Mouse (Mus musculus): ENCODE measurements at regions not wholly inside any gene's neighbourhood (a gene's known extent, or its start where the extent isn't known, plus 50 kb on each side); places are given as distances from the start of the nearest gene placed in this dataset.

GRCm38 (mm10) chr15:93711150-93711784 is 115.6 kb upstream of the Prickle1 start:
- peaks cover 6% of the 10 kb centered on the region for H3K4me1 ChIP-seq (ENCODE audit: control insufficient read depth, insufficient read depth, insufficient read length, low read length)
- no peak overlapping the region for H3K27ac ChIP-seq (replicated peaks; ENCODE audit: low read depth, low read length)
- no peak overlapping the region for H3K4me3 ChIP-seq (ENCODE audit: insufficient read depth, low read depth, low read length)

GRCm38 (mm10) chr15:93710493-93711149 is 114.9 kb upstream of the Prickle1 start:
- no peak overlapping the region for H3K4me3 ChIP-seq (ENCODE audit: insufficient read depth, low read depth, low read length)
- H3K4me1 ChIP-seq (ENCODE audit: control insufficient read depth, insufficient read depth, insufficient read length, low read length): peaks cover 6% of the 10 kb centered on the region
- no peak overlapping the region for H3K27ac ChIP-seq (replicated peaks; ENCODE audit: low read depth, low read length)

- Histone ChIP-seq H3K27ac (replicated peaks; ENCODE audit: low read depth, low read length) (no peak overlapping the region), H3K4me3 (ENCODE audit: insufficient read depth, low read depth, low read length) (no peak overlapping the region), H3K4me1 (ENCODE audit: control insufficient read depth, insufficient read depth, insufficient read length, low read length) (no peaks in the 10 kb centered on the region)
These were observed 110.8 kb upstream of the Prickle1 start for GRCm38 (mm10) chr15:93706366-93706930.

GRCm38 (mm10) chr15:93705651-93706050 is 110.0 kb upstream of the Prickle1 start:
- H3K4me1 ChIP-seq (ENCODE audit: control insufficient read depth, insufficient read depth, insufficient read length, low read length): no peaks in the 10 kb centered on the region
- no peak overlapping the region for H3K4me3 ChIP-seq (ENCODE audit: insufficient read depth, low read depth, low read length)
- no peak overlapping the region for H3K27ac ChIP-seq (replicated peaks; ENCODE audit: low read depth, low read length)

GRCm38 (mm10) chr15:93705109-93705508 is 109.4 kb upstream of the Prickle1 start:
- Histone ChIP-seq H3K4me3 (ENCODE audit: insufficient read depth, low read depth, low read length) (no peak overlapping the region), H3K4me1 (ENCODE audit: control insufficient read depth, insufficient read depth, insufficient read length, low read length) (no peaks in the 10 kb centered on the region), H3K27ac (replicated peaks; ENCODE audit: low read depth, low read length) (no peak overlapping the region)

GRCm38 (mm10) chr15:93701017-93701416 is 105.3 kb upstream of the Prickle1 start:
- Histone ChIP-seq H3K4me3 (ENCODE audit: insufficient read depth, low read depth, low read length) (no peak overlapping the region), H3K4me1 (ENCODE audit: control insufficient read depth, insufficient read depth, insufficient read length, low read length) (no peaks in the 10 kb centered on the region), H3K27ac (replicated peaks; ENCODE audit: low read depth, low read length) (no peak overlapping the region)

- no peak overlapping the region for H3K27ac ChIP-seq (replicated peaks; ENCODE audit: low read depth, low read length)
- no peaks in the 10 kb centered on the region for H3K4me1 ChIP-seq (ENCODE audit: control insufficient read depth, insufficient read depth, insufficient read length, low read length)
- no peak overlapping the region for H3K4me3 ChIP-seq (ENCODE audit: insufficient read depth, low read depth, low read length)
These were observed 104.3 kb upstream of the Prickle1 start for GRCm38 (mm10) chr15:93699971-93700370.

- no peak overlapping the region for H3K27ac ChIP-seq (replicated peaks; ENCODE audit: low read depth, low read length)
- no peaks in the 10 kb centered on the region for H3K4me1 ChIP-seq (ENCODE audit: control insufficient read depth, insufficient read depth, insufficient read length, low read length)
- H3K4me3 ChIP-seq (ENCODE audit: insufficient read depth, low read depth, low read length): no peak overlapping the region
These were observed 102.6 kb upstream of the Prickle1 start for GRCm38 (mm10) chr15:93698182-93698822.

GRCm38 (mm10) chr15:93690717-93691116 is 95.0 kb upstream of the Prickle1 start:
- no peaks in the 10 kb centered on the region for H3K4me1 ChIP-seq (ENCODE audit: control insufficient read depth, insufficient read depth, insufficient read length, low read length)
- no peak overlapping the region for H3K4me3 ChIP-seq (ENCODE audit: insufficient read depth, low read depth, low read length)
- no peak overlapping the region for H3K27ac ChIP-seq (replicated peaks; ENCODE audit: low read depth, low read length)

GRCm38 (mm10) chr15:93690011-93690410 is 94.3 kb upstream of the Prickle1 start:
- Histone ChIP-seq H3K4me1 (ENCODE audit: control insufficient read depth, insufficient read depth, insufficient read length, low read length) (no peaks in the 10 kb centered on the region), H3K27ac (replicated peaks; ENCODE audit: low read depth, low read length) (no peak overlapping the region), H3K4me3 (ENCODE audit: insufficient read depth, low read depth, low read length) (no peak overlapping the region)

GRCm38 (mm10) chr15:93686385-93686784 is 90.7 kb upstream of the Prickle1 start:
- no peak overlapping the region for H3K27ac ChIP-seq (replicated peaks; ENCODE audit: low read depth, low read length)
- H3K4me1 ChIP-seq (ENCODE audit: control insufficient read depth, insufficient read depth, insufficient read length, low read length): no peaks in the 10 kb centered on the region
- H3K4me3 ChIP-seq (ENCODE audit: insufficient read depth, low read depth, low read length): no peak overlapping the region

GRCm38 (mm10) chr15:93681602-93682001 is 85.9 kb upstream of the Prickle1 start:
- H3K27ac ChIP-seq (replicated peaks; ENCODE audit: low read depth, low read length): no peak overlapping the region

GRCm38 (mm10) chr15:93675624-93676023 is 79.9 kb upstream of the Prickle1 start:
- Histone ChIP-seq H3K4me1 (ENCODE audit: control insufficient read depth, insufficient read depth, insufficient read length, low read length) (no peaks in the 10 kb centered on the region), H3K4me3 (ENCODE audit: insufficient read depth, low read depth, low read length) (no peak overlapping the region), H3K27ac (replicated peaks; ENCODE audit: low read depth, low read length) (no peak overlapping the region)

More at GRCm38 (mm10) chr15:93681602-93682001, 85.9 kb upstream of the Prickle1 start:
- Histone ChIP-seq H3K4me1 (ENCODE audit: control insufficient read depth, insufficient read depth, insufficient read length, low read length) (no peaks in the 10 kb centered on the region), H3K4me3 (ENCODE audit: insufficient read depth, low read depth, low read length) (no peak overlapping the region)

GRCm38 (mm10) chr15:93673976-93674375 is 78.3 kb upstream of the Prickle1 start:
- Histone ChIP-seq H3K4me3 (ENCODE audit: insufficient read depth, low read depth, low read length) (no peak overlapping the region), H3K27ac (replicated peaks; ENCODE audit: low read depth, low read length) (no peak overlapping the region), H3K4me1 (ENCODE audit: control insufficient read depth, insufficient read depth, insufficient read length, low read length) (no peaks in the 10 kb centered on the region)

GRCm38 (mm10) chr15:93663876-93664275 is 68.2 kb upstream of the Prickle1 start:
- Histone ChIP-seq H3K4me1 (ENCODE audit: control insufficient read depth, insufficient read depth, insufficient read length, low read length) (no peaks in the 10 kb centered on the region), H3K4me3 (ENCODE audit: insufficient read depth, low read depth, low read length) (no peak overlapping the region), H3K27ac (replicated peaks; ENCODE audit: low read depth, low read length) (no peak overlapping the region)
